22 mouse cellular contexts compared by ENCODE assay signal in the genomic region with DNA sequence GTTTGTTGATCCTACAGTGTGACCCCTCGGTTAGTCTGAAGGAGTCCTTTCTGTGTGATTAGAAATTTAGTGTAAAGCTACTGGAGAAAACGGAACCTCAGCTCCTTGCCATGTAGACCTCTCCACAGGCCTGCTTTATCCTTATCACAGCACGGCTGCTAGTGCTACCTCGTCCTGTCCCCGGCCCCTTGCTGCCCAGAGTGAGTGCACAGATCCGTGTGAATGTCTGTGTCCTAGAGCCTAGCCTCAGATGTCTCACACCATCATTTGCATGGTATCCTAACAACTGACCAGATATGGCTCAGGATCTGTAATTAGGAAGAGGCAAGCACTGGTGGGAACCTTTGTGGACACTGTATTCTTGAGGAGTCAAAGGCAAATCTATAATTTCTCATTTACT. TPM values are rescaled to one million over a fixed set of nuclear protein-coding genes. Genes with fewer than 3 reads are reported as not detected.
DNase-seq lines count a peak whose midpoint lies in the region; ATAC-seq and TF ChIP-seq lines count a peak whose summit lies in the region.
"Had no signal": no experiment of that assay in that cellular context is flagged by ENCODE, and none has a peak within 500 bp of the region (broad histone marks: within the 10 kb centered on the region; RNA-seq: fewer than 3 reads in every experiment).

No protein-coding gene starts in this region.

- WGBS in cerebellum, adult 2 months: 61% methylated on average over 6 of the region's 6 CpGs
- WGBS in heart, embryonic 16.5 days: 30% methylated on average over 6 of the region's 6 CpGs
- 26% methylated on average over 6 of the region's 6 CpGs for WGBS in heart, embryonic 10.5 days

- ATAC-seq in heart, embryonic 16.5 days (replicated peaks; ENCODE audit: extremely low read depth, insufficient read depth, low FRiP score): peak; percentile 41; the same call in 1 of the 2 replicates
- ATAC-seq: forebrain, embryonic 14.5 days; intestine, embryonic 16.5 days had no signal

- no peak overlapping the region for H3K4me2 ChIP-seq in heart, embryonic 16.5 days (ENCODE audit: low read depth, low read length)
- H3K4me2 ChIP-seq: embryonic facial prominence, embryonic 15.5 days; heart, embryonic 15.5 days had no signal

- DNase-seq in cerebellum, adult 2 months: no peak
- no peak for DNase-seq in cerebellum, adult 9-11 months
- DNase-seq in heart, embryonic 10.5 days (ENCODE audit: low spot score): no peak
- DNase-seq in left cerebral cortex, adult 2 months (ENCODE audit: extremely low spot score in 1 of 2, low spot score in 2 of 2): no peak
- DNase-seq in left cerebral cortex, adult 11 months (ENCODE audit: low spot score): no peak
- DNase-seq in gastrocnemius, postnatal 4 days (ENCODE audit: low spot score in 2 of 2): no peak
- DNase-seq: adrenal gland, postnatal 14 days; cerebellum, adult 9-10 months; cerebellum, postnatal 36 days; embryo, embryonic 11 days; gastrocnemius, adult 2 months; gastrocnemius, postnatal 25 days; heart, adult 2 months; heart, postnatal 36 days; kidney, adult 2 months had no signal

- TF ChIP-seq CTCF in cerebellum, adult 2 months (IDR thresholded peaks at IDR 0.05; ENCODE audit: borderline replicate concordance, insufficient read depth, low read depth, low read length): no peak
- no peak for TF ChIP-seq CTCF in left cerebral cortex, adult 2 months (IDR thresholded peaks at IDR 0.05)

- peaks cover 18% of the 10 kb centered on the region for H3K4me1 ChIP-seq in cerebellum, adult 2 months (ENCODE audit: control insufficient read depth, insufficient read depth, low read length)
- peaks cover 10% of the 10 kb centered on the region for H3K4me1 ChIP-seq in heart, embryonic 16.5 days (ENCODE audit: control insufficient read depth, insufficient read depth, low read length)
- peaks cover 13% of the 10 kb centered on the region; the same call in 1 of the 2 replicates for H3K4me1 ChIP-seq in heart, embryonic 10.5 days
- H3K4me1 ChIP-seq: embryonic facial prominence, embryonic 15.5 days; forebrain, embryonic 10.5 days had no signal

- H3K9ac ChIP-seq in heart, embryonic 16.5 days (ENCODE audit: low read length): no peak overlapping the region
- H3K9ac ChIP-seq: embryonic facial prominence, embryonic 15.5 days; heart, embryonic 15.5 days had no signal

- intact Hi-C loops in left cerebral cortex, adult 2 months (cut with DNase I): loop anchor here (5.0 kb wide), 4 partner anchors 35 to 1360 kb away; no protein-coding TSS in a partner anchor

- no peak overlapping the region for H3K4me3 ChIP-seq in cerebellum, adult 2 months (replicated peaks; ENCODE audit: insufficient read depth, low read depth, low read length)
- H3K4me3 ChIP-seq in heart, embryonic 16.5 days (ENCODE audit: low read length): no peak overlapping the region
- H3K4me3 ChIP-seq in heart, embryonic 10.5 days: no peak overlapping the region
- no peak overlapping the region for H3K4me3 ChIP-seq in left cerebral cortex, adult 2 months
- H3K4me3 ChIP-seq: embryonic facial prominence, embryonic 15.5 days; erythroblast, embryonic 14.5 days; forebrain, embryonic 10.5 days; gastrocnemius, adult 2 months; heart, adult 2 months; heart, embryonic 15.5 days had no signal

- H3K27me3 ChIP-seq in cerebellum, adult 2 months (ENCODE audit: control insufficient read depth, insufficient read depth, low read length): no peaks in the 10 kb centered on the region
- H3K27me3 ChIP-seq in heart, embryonic 16.5 days (ENCODE audit: control insufficient read depth, insufficient read depth, low read length): no peaks in the 10 kb centered on the region
- H3K27me3 ChIP-seq in heart, embryonic 10.5 days (ENCODE audit: insufficient read depth, poor library complexity, severe bottlenecking): no peaks in the 10 kb centered on the region
- H3K27me3 ChIP-seq: embryonic facial prominence, embryonic 15.5 days; heart, embryonic 15.5 days had no signal

- peaks cover 4% of the 10 kb centered on the region for H3K36me3 ChIP-seq in heart, embryonic 16.5 days (ENCODE audit: control insufficient read depth, insufficient read depth)
- H3K36me3 ChIP-seq in heart, embryonic 10.5 days: peaks cover 5% of the 10 kb centered on the region; the same call in 1 of the 2 replicates
- H3K36me3 ChIP-seq: embryonic facial prominence, embryonic 15.5 days; forebrain, embryonic 10.5 days had no signal

- no peak for TF ChIP-seq POLR2A in cerebellum, adult 2 months (IDR thresholded peaks at IDR 0.05; ENCODE audit: borderline replicate concordance, insufficient read depth, low read length)

- peak overlapping the region; percentile 91 for H3K27ac ChIP-seq in cerebellum, adult 2 months (ENCODE audit: insufficient read depth, low read length)
- no peak overlapping the region; the same call in 1 of the 2 replicates for H3K27ac ChIP-seq in heart, embryonic 16.5 days (ENCODE audit: low read length)
- H3K27ac ChIP-seq in heart, embryonic 10.5 days: no peak overlapping the region
- H3K27ac ChIP-seq in left cerebral cortex, adult 2 months: peak overlapping the region; percentile 77
- H3K27ac ChIP-seq: embryonic facial prominence, embryonic 15.5 days; forebrain, embryonic 10.5 days; heart, adult 2 months had no signal

- H3K9me3 ChIP-seq in heart, embryonic 16.5 days (replicated peaks; ENCODE audit: control insufficient read depth, low read length): no peaks in the 10 kb centered on the region
- no peaks in the 10 kb centered on the region for H3K9me3 ChIP-seq in heart, embryonic 10.5 days
- H3K9me3 ChIP-seq: embryonic facial prominence, embryonic 15.5 days; forebrain, embryonic 10.5 days; heart, embryonic 15.5 days had no signal

RNA-seq across cellular contexts. Expression of a gene that starts 14.0 kb away (rescaled TPM):
- polyA plus RNA-seq in cerebellum, adult 2 months (2012; rRNA removed): 31.1 and 31.8 TPM in 2 replicates
- 4.5 and 4.8 TPM in 2 replicates for polyA plus RNA-seq in heart, embryonic 16.5 days (2015; fragmentation: Nextera tagmentation; extraction: Ambion mirVana)
- 3.8 and 6.0 TPM in 2 replicates for polyA plus RNA-seq in heart, embryonic 10.5 days (2016; fragmentation: Nextera tagmentation; extraction: Ambion mirVana)
- 10 to 100 TPM; 59.2 to 66.1 TPM for total RNA-seq in left cerebral cortex, adult 2 months (2021)
- total RNA-seq in gastrocnemius, postnatal 4 days (2021): 1 to 10 TPM; 8.9 to 9.9 TPM

Comparison
In these comparisons a context has a peak if more than half of its experiments do, and no peak if none do; other contexts are left out.
1. H3K27ac ChIP-seq: peak in cerebellum, adult 2 months (single experiment) and left cerebral cortex, adult 2 months (single experiment); none in heart, embryonic 16.5 days (single experiment) and heart, embryonic 10.5 days (single experiment).